Mouse (Mus musculus) kidney, adult 2 months (tissue): ENCODE measurements at regions not wholly inside any gene's neighbourhood (a gene's known extent, or its start where the extent isn't known, plus 50 kb on each side); places are given as distances from the start of the nearest gene placed in this dataset.
A peak's percentile ranks its signal among the peaks of the same experiment; 100 is the strongest.

Source experiments
- DNase-seq: peaks from one replicate; pipeline ENCODE4 v3.0.0; 2021
- H3K27ac ChIP-seq: fragments of 200-500 bp; 2 replicates; pipeline ENCODE4 v1.5.1; 2012; ENCODE audit warnings: low read depth, low read length, control low read depth, inconsistent platforms; ENCODE audit not compliant: insufficient read depth
- H3K27me3 ChIP-seq: fragments of 200-500 bp; replicated peaks from 2 replicates; pipeline ENCODE4 v1.6.1; 2012; ENCODE audit warnings: mild to moderate bottlenecking, moderate library complexity, low read length, inconsistent platforms; ENCODE audit not compliant: control insufficient read depth, insufficient read depth
- H3K36me3 ChIP-seq: fragments of 200-500 bp; 2 replicates; pipeline ENCODE4 v1.6.1; 2012; ENCODE audit warnings: mild to moderate bottlenecking, moderate library complexity, low read length, inconsistent platforms; ENCODE audit not compliant: control insufficient read depth, insufficient read depth
- H3K4me1 ChIP-seq: fragments of 200-500 bp; 2 replicates; pipeline ENCODE4 v1.6.1; 2011; ENCODE audit warnings: low read length; ENCODE audit not compliant: control insufficient read depth, insufficient read depth
- H3K4me3 ChIP-seq: fragments of 200-500 bp; 2 replicates; pipeline ENCODE4 v1.5.1; 2011; ENCODE audit warnings: mild to moderate bottlenecking, low read depth, low read length, control low read depth; ENCODE audit not compliant: insufficient read depth
- CTCF ChIP-seq: fragments of 200-500 bp; conservative IDR thresholded peaks from 2 replicates; pipeline ENCODE4 v1.5.1; 2011; ENCODE audit warnings: low read depth, mild to moderate bottlenecking, control low read depth, low read length, moderate library complexity, mixed read lengths; ENCODE audit not compliant: insufficient read depth, insufficient read length
- POLR2A ChIP-seq: fragments of 200-500 bp; IDR thresholded peaks from one replicate; pipeline ENCODE4 v1.6.1; 2011; ENCODE audit warnings: low read depth, low read length, control low read depth
- WGBS: fragments of 180-500 bp; shearing (Covaris S2); methylation state at CpG from one replicate; pipeline ENCODE4 v1.1.7; 2018; 5-methylcytosine and 5-hydroxymethylcytosine counted together

DNA sequence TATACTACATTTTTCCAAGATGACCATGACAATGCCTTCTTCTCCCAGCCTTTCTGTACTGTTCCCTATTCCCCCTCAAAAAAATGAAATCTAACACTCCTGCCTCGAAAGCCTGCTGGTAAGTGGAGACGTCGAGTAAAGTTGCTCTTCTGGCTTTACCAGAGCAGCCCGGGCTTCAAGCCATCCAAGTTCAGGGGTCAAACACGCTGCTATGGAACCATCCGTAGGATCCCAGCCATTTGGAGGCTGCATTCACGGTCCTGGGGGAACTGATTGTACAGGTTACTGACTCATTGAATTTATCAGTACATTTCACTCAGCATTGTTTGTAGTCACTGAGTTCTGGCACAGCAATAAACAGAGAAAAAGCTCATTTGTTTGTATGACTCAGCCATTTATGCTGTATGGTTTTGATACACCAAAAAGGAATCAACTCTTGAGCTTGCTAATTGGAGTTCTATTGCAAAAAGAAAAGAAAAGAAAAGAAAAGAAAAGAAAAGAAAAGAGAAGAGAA, 128.2 kb downstream of the Nedd1 start:
- H3K27ac ChIP-seq, result no peak overlapping the region
- no peaks in the 10 kb centered on the region for H3K4me1 ChIP-seq
- no peaks in the 10 kb centered on the region for H3K36me3 ChIP-seq
- no peak for DNase-seq
- no peaks in the 10 kb centered on the region for H3K27me3 ChIP-seq
- TF ChIP-seq POLR2A, result no peak
- no peak for TF ChIP-seq CTCF
- WGBS, result 54% methylated on average over 7 of the region's 7 CpGs
- no peak overlapping the region for H3K4me3 ChIP-seq

DNA sequence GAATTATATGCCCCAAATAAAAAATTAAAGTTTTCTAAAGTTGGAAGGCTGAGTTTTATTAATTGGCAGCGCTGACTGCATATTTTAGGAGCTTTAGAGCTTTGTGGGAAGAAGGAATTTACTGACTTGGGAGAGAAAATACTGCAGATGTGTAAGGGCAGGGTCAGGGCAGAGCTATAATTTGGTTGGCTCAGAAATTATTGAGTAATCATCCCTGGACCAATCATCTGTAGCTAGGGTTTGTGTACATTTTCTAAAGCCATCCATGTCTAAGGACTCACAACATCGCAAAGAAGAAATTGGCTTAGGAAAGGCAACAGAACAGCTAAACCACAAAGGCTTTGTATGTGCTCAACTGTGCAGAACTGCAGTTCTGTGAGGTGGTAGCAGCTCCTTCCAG, 143.3 kb downstream of the Nedd1 start:
- H3K4me3 ChIP-seq, result no peak overlapping the region
- TF ChIP-seq CTCF (no peak), POLR2A (no peak)
- no peaks in the 10 kb centered on the region for H3K36me3 ChIP-seq
- H3K27ac ChIP-seq, result no peak overlapping the region
- H3K27me3 ChIP-seq, result no peaks in the 10 kb centered on the region
- DNase-seq, result peak; percentile 11
- 69% methylated on average over 2 of the region's 2 CpGs for WGBS
- no peaks in the 10 kb centered on the region for H3K4me1 ChIP-seq

DNA sequence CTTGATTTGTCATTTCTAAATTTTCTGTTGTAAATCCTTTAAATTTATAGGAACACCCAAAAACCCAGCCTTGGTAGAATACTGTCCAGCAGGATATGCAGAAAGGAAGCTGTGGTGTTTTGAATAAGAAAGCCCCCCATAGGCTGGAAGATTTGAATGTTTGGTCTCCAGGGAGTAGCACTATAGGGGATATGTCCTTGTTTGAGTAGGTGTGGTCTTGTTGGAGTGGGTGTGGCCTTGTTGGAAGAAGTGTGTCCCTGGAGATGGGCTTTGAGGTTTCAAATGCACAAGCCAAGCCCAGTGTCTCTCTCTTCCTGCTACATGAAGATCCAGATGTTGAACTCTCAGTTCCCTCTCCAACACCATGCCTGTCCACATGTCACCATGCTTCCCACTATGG, 151.7 kb downstream of the Nedd1 start:
- no peaks in the 10 kb centered on the region for H3K27me3 ChIP-seq
- H3K4me3 ChIP-seq, result no peak overlapping the region
- no peak overlapping the region for H3K27ac ChIP-seq
- no peaks in the 10 kb centered on the region for H3K36me3 ChIP-seq
- no peak for DNase-seq
- H3K4me1 ChIP-seq, result no peaks in the 10 kb centered on the region
- no peak for TF ChIP-seq CTCF
- TF ChIP-seq POLR2A, result no peak

DNA sequence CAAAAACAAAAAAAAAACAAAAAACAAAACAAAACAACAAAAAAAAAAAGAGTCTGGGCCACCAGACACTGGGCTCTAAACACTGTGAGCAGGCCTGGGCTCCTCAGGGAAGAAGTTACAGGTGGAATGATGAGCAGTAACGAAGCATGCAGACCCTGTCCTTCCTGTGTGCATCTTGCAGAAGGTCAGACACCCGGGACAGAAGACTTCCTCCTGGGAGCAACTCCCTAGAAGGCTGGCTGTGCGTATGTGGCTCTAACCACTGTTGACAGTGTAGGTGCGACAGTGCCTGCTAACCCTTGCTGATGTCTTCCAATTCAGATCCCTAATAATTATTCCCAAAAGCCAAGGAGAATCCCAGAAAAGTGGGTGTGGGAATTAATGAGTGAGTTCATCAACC, 164.8 kb downstream of the Nedd1 start:
- DNase-seq, result no peak
- TF ChIP-seq CTCF (no peak), POLR2A (no peak)
- H3K36me3 ChIP-seq, result no peaks in the 10 kb centered on the region
- H3K27ac ChIP-seq, result no peak overlapping the region
- 70% methylated on average over 4 of the region's 4 CpGs for WGBS
- H3K4me3 ChIP-seq, result no peak overlapping the region
- no peaks in the 10 kb centered on the region; the same call in 1 of the 2 replicates for H3K27me3 ChIP-seq
- H3K4me1 ChIP-seq, result no peaks in the 10 kb centered on the region

DNA sequence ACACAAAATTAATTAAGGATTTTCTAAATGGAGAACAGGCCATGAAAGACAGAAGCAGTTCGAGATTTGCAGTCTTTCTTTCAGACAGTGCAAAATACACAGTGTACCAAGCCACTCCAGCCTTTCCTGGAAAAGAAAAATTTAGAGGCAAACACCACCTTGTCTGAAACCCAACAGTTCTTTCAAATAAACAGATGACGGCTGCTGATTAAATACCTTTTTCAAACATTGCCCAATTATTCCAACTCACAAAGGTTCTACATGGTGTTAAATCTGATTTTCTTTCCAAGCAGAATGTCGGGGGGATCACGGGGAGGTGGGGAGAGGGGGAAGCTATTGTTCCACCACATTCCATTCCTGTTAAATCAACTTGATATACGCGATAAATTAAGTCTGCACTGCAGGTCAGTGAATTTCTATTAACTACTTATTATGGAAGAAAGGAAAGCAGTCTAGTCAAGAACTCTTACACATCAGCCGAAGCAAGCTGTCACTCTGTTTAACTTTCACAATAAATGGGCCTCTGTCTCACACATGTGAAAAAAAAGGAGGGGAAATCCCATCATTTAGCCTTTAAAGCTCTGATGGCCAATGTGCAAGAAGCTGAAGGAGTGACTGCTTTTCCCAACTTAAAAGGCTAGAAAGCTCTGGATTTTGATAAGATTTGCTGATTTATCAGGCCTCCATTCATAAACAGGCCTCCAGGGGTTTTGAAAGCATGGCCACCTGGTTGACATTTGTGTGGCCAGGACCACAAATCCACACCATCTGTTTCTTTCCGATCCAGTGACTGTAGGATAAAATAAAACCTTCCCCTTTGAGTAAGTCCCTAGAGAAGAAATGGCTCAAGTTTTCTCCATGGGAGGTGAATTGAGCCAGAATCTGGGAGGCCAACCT, 165.4 kb downstream of the Nedd1 start:
- 30% methylated on average over 8 of the region's 8 CpGs for WGBS
- no peak overlapping the region for H3K4me3 ChIP-seq
- H3K36me3 ChIP-seq, result no peaks in the 10 kb centered on the region
- no peak for DNase-seq
- H3K27me3 ChIP-seq, result no peaks in the 10 kb centered on the region; the same call in 1 of the 2 replicates
- H3K4me1 ChIP-seq, result no peaks in the 10 kb centered on the region
- H3K27ac ChIP-seq, result no peak overlapping the region
- TF ChIP-seq CTCF, result no peak
- no peak for TF ChIP-seq POLR2A

DNA sequence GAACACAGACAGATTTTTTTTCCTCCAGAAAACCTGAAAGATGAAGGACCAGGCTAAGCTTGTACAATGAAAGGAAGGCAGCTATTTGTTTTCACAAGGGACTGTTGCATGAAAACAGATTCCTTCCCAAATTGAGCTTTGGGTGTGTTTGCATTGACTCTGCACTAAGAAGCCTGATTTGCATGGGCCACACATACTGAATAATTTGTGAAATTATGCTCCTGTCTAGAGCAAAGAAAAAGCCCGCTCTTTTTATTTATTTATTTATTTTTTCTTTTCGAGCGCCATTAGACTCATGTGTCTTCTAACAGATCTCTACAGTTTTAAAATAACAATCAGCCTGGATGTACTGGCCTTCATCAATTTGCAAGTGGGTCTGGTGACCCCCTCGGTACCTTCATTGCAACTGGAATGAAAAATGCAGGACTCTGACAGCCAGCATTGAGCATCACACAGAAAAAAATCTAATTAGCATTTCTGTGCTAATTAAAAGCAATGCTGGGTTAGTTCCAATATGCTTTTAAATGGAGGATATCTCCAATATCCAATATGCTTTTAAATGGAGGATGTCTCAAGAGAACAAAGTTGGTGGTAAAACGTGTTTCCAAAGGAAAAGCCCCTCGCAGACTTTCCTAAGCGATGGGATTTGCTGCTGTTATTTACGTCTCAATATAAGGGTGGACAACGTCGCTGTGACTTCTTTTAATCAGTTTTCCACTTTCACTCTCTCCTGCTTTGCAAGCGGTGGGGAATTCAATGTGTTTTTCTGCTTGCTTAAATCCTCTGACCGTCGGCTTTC, 166.3 kb downstream of the Nedd1 start:
- 68% methylated on average over 13 of the region's 13 CpGs for WGBS
- TF ChIP-seq CTCF, result no peak
- no peak for TF ChIP-seq POLR2A
- no peaks in the 10 kb centered on the region; the same call in 1 of the 2 replicates for H3K27me3 ChIP-seq
- no peaks in the 10 kb centered on the region for H3K36me3 ChIP-seq
- no peak overlapping the region for H3K4me3 ChIP-seq
- no peaks in the 10 kb centered on the region for H3K4me1 ChIP-seq
- H3K27ac ChIP-seq, result no peak overlapping the region
- no peak for DNase-seq

DNA sequence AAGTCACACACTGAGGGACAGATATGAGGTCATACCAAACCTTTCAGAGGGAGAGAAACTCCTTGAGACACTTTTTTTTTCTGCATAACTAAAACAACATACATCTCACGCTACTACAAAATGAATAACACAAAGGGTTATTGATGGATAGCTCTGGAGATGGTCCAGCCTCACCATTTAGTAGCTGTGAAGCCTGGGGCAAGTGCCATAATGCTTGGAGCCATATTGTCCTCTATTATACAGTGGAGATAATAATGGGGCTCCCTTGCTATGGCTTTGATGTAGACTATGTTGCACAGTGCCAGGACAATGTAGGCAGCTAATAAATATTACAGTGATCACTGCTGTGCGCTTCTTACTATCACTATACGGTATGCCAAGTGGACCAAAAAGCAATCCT, 168.3 kb downstream of the Nedd1 start:
- TF ChIP-seq CTCF, result no peak
- no peak for TF ChIP-seq POLR2A
- DNase-seq, result no peak
- 89% methylated on average over 3 of the region's 3 CpGs for WGBS
- Histone ChIP-seq H3K36me3 (no peaks in the 10 kb centered on the region), H3K4me1 (no peaks in the 10 kb centered on the region), H3K27ac (no peak overlapping the region), H3K27me3 (no peaks in the 10 kb centered on the region; the same call in 1 of the 2 replicates), H3K4me3 (no peak overlapping the region)
